Mouse (Mus musculus): Measurements from ENCODE around the gene Helq. TPM values are rescaled to one million over a fixed set of nuclear protein-coding genes. Genes with fewer than 3 reads are reported as not detected.
A peak's percentile ranks its signal among the peaks of the same experiment; 100 is the strongest.

The Helq gene
- polyA plus RNA-seq, 1 experiment from 2014 or later = 22.2 TPM

DNA sequence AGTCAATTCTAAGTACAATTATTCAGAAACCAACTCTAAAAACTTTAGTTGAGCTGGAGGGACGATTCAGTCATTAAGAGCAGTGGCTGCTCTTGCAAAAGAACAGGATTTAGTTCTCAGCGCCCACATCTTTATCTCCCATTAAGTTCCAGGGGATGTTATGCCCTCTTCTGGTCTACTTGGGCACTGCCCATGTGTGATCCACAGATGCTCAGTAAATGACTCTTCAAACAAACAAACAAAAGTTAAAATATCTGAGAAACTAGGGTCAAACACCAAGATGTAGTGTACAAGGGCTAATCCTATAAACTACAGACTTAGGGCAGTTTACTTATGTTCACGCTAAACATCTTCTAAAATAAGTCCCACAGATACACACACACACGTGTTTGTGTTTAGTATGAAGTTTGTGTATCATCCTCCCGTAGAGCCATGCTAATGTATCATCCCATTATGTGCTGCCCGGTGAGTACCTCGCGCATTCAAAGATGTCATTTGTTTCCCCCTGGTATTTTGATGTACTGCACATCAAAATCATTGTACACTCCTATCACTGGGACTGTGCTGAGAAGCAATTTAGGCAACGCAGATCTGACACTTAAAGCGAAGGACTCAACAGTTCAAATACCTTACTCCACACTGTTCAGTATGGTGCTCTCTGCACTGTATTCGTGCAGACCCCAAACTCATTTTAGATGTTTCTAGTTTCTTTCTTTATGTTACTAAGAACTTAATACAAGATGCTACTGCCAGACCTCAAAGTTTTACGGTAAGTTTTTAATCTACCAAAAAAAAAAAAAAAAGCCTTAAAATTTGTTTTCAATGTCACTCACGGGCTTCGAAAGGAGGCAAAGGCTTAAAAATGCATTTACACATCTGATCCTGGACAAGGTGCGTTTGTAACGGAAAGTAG, 21.4 kb upstream of the Helq start:
- no peaks in the 10 kb centered on the region for H3K4me1 ChIP-seq (ENCODE audit: control insufficient read depth, insufficient read depth, low read length)
- no peaks in the 10 kb centered on the region for H3K27me3 ChIP-seq (ENCODE audit: control insufficient read depth, insufficient read depth, low read length)
- ATAC-seq (ENCODE audit: insufficient number of reproducible peaks, insufficient read depth, low FRiP score, low read depth) = no peak
- 28% methylated on average over 16 of the region's 16 CpGs for WGBS
- peaks cover 6% of the 10 kb centered on the region; the same call in 1 of the 2 replicates for H3K36me3 ChIP-seq (ENCODE audit: control insufficient read depth, insufficient read depth, low read length)
- peak overlapping the region; percentile 91 for H3K9ac ChIP-seq (replicated peaks; ENCODE audit: low read depth, low read length)
- H3K4me2 ChIP-seq (replicated peaks; ENCODE audit: low read depth, low read length) = peak overlapping the region; percentile 69
- H3K9me3 ChIP-seq (ENCODE audit: control insufficient read depth, low read depth, low read length) = no peaks in the 10 kb centered on the region
- H3K27ac ChIP-seq (ENCODE audit: low read length) = peak overlapping the region; percentile 46; the same call in 1 of the 2 replicates
- peak overlapping the region; percentile 87 for H3K4me3 ChIP-seq (ENCODE audit: low read depth, low read length)

DNA sequence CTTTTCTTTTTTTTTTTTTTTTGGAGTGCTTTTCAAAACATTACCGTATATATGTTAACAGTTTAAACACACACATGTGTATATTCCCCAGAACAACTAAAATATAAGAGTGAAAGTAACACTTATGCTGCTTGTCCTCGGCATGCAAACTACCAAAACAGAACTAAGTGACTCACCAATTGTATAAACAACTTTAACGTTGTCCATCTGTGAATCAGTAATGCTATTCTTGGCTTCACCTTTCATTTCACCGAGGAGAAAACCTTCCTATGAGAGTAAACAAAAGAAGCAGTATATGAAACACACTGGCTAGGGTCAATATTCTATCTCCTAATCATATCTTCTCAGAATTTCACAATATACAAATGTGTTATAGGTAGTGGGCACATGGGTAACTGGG, 19.9 kb upstream of the Helq start:
- Histone ChIP-seq H3K27me3 (ENCODE audit: control insufficient read depth, insufficient read depth, low read length) (no peaks in the 10 kb centered on the region), H3K4me2 (replicated peaks; ENCODE audit: low read depth, low read length) (no peak overlapping the region), H3K4me3 (ENCODE audit: low read depth, low read length) (no peak overlapping the region), H3K4me1 (ENCODE audit: control insufficient read depth, insufficient read depth, low read length) (no peaks in the 10 kb centered on the region), H3K36me3 (ENCODE audit: control insufficient read depth, insufficient read depth, low read length) (peaks cover 13% of the 10 kb centered on the region; the same call in 1 of the 2 replicates), H3K27ac (ENCODE audit: low read length) (no peak overlapping the region), H3K9me3 (ENCODE audit: control insufficient read depth, low read depth, low read length) (no peaks in the 10 kb centered on the region), H3K9ac (replicated peaks; ENCODE audit: low read depth, low read length) (no peak overlapping the region)
- ATAC-seq (ENCODE audit: insufficient number of reproducible peaks, insufficient read depth, low FRiP score, low read depth) = no peak
- 51% methylated on average over 4 of the region's 4 CpGs for WGBS

GRCm38 (mm10) chr5:100794084-100794483, 4.3 kb downstream of the Helq start:
- no peak overlapping the region for H3K4me2 ChIP-seq (replicated peaks; ENCODE audit: low read depth, low read length)
- no peak for ATAC-seq (ENCODE audit: insufficient number of reproducible peaks, insufficient read depth, low FRiP score, low read depth)
- H3K27ac ChIP-seq (ENCODE audit: low read length) = no peak overlapping the region
- no peaks in the 10 kb centered on the region for H3K27me3 ChIP-seq (ENCODE audit: control insufficient read depth, insufficient read depth, low read length)
- peaks cover 45% of the 10 kb centered on the region for H3K36me3 ChIP-seq (ENCODE audit: control insufficient read depth, insufficient read depth, low read length)
- H3K9ac ChIP-seq (replicated peaks; ENCODE audit: low read depth, low read length) = no peak overlapping the region
- no peaks in the 10 kb centered on the region for H3K4me1 ChIP-seq (ENCODE audit: control insufficient read depth, insufficient read depth, low read length)
- no peak overlapping the region for H3K4me3 ChIP-seq (ENCODE audit: low read depth, low read length)
- no peaks in the 10 kb centered on the region for H3K9me3 ChIP-seq (ENCODE audit: control insufficient read depth, low read depth, low read length)
- WGBS = 79% methylated on average over 5 of the region's 5 CpGs

DNA sequence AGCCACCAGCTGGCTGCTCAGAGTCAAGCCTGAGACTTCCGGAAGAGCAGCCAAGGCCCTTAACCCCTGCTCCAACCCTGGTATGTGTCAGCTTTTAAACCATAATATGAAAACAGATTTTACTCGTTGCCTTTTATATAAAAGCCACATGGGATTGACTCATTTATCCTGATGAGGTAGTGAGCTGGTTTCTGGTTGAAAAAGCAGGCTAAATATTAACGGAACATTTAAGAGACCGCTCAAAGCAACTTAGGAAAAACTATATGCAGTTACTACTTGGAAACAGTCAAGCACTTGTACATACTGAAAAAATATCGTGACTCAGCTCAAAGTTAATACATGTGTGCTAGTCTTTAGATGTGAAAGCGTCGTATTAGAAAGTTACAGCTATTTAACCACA, 6.1 kb downstream of the Helq start:
- Histone ChIP-seq H3K27me3 (ENCODE audit: control insufficient read depth, insufficient read depth, low read length) (no peaks in the 10 kb centered on the region), H3K36me3 (ENCODE audit: control insufficient read depth, insufficient read depth, low read length) (peaks cover 53% of the 10 kb centered on the region)
- ATAC-seq (ENCODE audit: insufficient number of reproducible peaks, insufficient read depth, low FRiP score, low read depth) = no peak

GRCm38 (mm10) chr5:100787527-100787926, 10.9 kb downstream of the Helq start:
- Histone ChIP-seq H3K4me3 (ENCODE audit: low read depth, low read length) (no peak overlapping the region), H3K9me3 (ENCODE audit: control insufficient read depth, low read depth, low read length) (no peaks in the 10 kb centered on the region), H3K4me2 (replicated peaks; ENCODE audit: low read depth, low read length) (no peak overlapping the region), H3K36me3 (ENCODE audit: control insufficient read depth, insufficient read depth, low read length) (peaks cover 42% of the 10 kb centered on the region; the same call in 1 of the 2 replicates), H3K9ac (replicated peaks; ENCODE audit: low read depth, low read length) (no peak overlapping the region), H3K27me3 (ENCODE audit: control insufficient read depth, insufficient read depth, low read length) (no peaks in the 10 kb centered on the region), H3K27ac (ENCODE audit: low read length) (no peak overlapping the region), H3K4me1 (ENCODE audit: control insufficient read depth, insufficient read depth, low read length) (no peaks in the 10 kb centered on the region)
- 90% methylated on average over 9 of the region's 9 CpGs for WGBS
- ATAC-seq (ENCODE audit: insufficient number of reproducible peaks, insufficient read depth, low FRiP score, low read depth) = no peak

More for the DNA sequence above, 6.1 kb downstream of the Helq start:
- H3K4me2 ChIP-seq (replicated peaks; ENCODE audit: low read depth, low read length) = no peak overlapping the region
- H3K4me1 ChIP-seq (ENCODE audit: control insufficient read depth, insufficient read depth, low read length) = no peaks in the 10 kb centered on the region
- H3K9me3 ChIP-seq (ENCODE audit: control insufficient read depth, low read depth, low read length) = no peaks in the 10 kb centered on the region
- no peak overlapping the region for H3K9ac ChIP-seq (replicated peaks; ENCODE audit: low read depth, low read length)
- WGBS = 77% methylated on average over 7 of the region's 7 CpGs
- no peak overlapping the region for H3K4me3 ChIP-seq (ENCODE audit: low read depth, low read length)
- H3K27ac ChIP-seq (ENCODE audit: low read length) = no peak overlapping the region

DNA sequence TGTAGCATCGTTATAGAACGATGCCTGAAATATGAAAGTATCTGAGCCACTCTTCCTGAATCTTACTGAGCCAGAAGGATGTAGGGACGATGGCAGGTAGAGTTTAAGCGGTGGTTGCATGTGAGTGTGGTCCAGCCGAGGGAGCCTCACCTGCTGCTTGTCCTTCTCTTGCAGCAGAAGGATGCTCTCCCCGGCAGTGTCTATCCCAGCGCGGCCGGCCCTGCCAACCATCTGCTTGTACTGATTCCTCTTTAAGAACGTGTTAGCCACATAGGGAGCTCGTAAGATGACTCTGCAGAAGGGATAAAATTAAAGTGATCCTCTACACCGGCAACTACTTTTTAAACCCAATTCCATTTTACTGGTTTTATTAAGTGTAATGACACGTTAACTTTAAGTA, 19.4 kb downstream of the Helq start:
- H3K9me3 ChIP-seq (ENCODE audit: control insufficient read depth, low read depth, low read length) = no peaks in the 10 kb centered on the region
- H3K9ac ChIP-seq (replicated peaks; ENCODE audit: low read depth, low read length) = no peak overlapping the region
- no peaks in the 10 kb centered on the region for H3K4me1 ChIP-seq (ENCODE audit: control insufficient read depth, insufficient read depth, low read length)
- H3K36me3 ChIP-seq (ENCODE audit: control insufficient read depth, insufficient read depth, low read length) = peaks cover 25% of the 10 kb centered on the region
- WGBS = 93% methylated on average over 13 of the region's 13 CpGs
- ATAC-seq (ENCODE audit: insufficient number of reproducible peaks, insufficient read depth, low FRiP score, low read depth) = no peak
- no peak overlapping the region for H3K4me2 ChIP-seq (replicated peaks; ENCODE audit: low read depth, low read length)
- no peak overlapping the region for H3K27ac ChIP-seq (ENCODE audit: low read length)
- no peaks in the 10 kb centered on the region for H3K27me3 ChIP-seq (ENCODE audit: control insufficient read depth, insufficient read depth, low read length)
- H3K4me3 ChIP-seq (ENCODE audit: low read depth, low read length) = no peak overlapping the region

- H3K4me2 ChIP-seq (replicated peaks; ENCODE audit: low read depth, low read length) = no peak overlapping the region
- H3K36me3 ChIP-seq (ENCODE audit: control insufficient read depth, insufficient read depth, low read length) = peaks cover 29% of the 10 kb centered on the region
- H3K9me3 ChIP-seq (ENCODE audit: control insufficient read depth, low read depth, low read length) = no peaks in the 10 kb centered on the region
- H3K27me3 ChIP-seq (ENCODE audit: control insufficient read depth, insufficient read depth, low read length) = no peaks in the 10 kb centered on the region
- no peaks in the 10 kb centered on the region for H3K4me1 ChIP-seq (ENCODE audit: control insufficient read depth, insufficient read depth, low read length)
- no peak overlapping the region for H3K9ac ChIP-seq (replicated peaks; ENCODE audit: low read depth, low read length)
- H3K4me3 ChIP-seq (ENCODE audit: low read depth, low read length) = no peak overlapping the region
- ATAC-seq (ENCODE audit: insufficient number of reproducible peaks, insufficient read depth, low FRiP score, low read depth) = no peak
- WGBS = 89% methylated on average over 5 of the region's 5 CpGs
- no peak overlapping the region for H3K27ac ChIP-seq (ENCODE audit: low read length)
Observed at GRCm38 (mm10) chr5:100776900-100777299, 21.5 kb downstream of the Helq start.

DNA sequence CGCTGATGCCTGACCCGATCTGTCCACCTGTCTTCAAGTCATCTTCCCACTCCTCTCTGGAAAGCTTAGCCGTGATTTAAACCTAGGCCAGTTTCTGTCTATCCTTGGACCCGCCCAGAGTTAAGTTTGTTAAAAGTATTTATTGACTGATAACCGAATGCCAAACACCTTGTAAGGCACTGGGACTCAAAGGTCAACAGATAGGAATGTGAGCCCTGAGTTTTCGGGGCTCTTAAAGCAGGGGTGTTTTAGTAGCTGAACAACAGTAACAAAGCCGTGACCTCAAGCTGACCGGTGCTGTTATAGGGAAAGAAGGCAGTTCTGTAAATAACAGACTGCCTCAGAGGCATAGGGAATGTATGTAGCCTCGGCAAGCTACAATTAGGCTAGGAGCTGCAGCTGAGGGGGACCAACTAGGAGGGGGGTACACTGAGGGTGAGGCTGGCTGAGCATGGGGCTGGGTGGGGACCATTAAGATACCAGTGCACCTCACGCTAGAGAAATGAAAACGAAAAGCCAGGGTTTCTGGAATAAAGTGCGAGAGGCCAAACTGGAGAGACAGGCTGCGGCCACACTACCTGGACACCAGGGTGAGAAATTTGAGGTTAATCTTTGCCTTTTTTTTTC, 22.5 kb downstream of the Helq start:
- Histone ChIP-seq H3K27me3 (ENCODE audit: control insufficient read depth, insufficient read depth, low read length) (no peaks in the 10 kb centered on the region), H3K9ac (replicated peaks; ENCODE audit: low read depth, low read length) (no peak overlapping the region), H3K4me1 (ENCODE audit: control insufficient read depth, insufficient read depth, low read length) (no peaks in the 10 kb centered on the region), H3K36me3 (ENCODE audit: control insufficient read depth, insufficient read depth, low read length) (peaks cover 30% of the 10 kb centered on the region), H3K27ac (ENCODE audit: low read length) (no peak overlapping the region), H3K4me3 (ENCODE audit: low read depth, low read length) (no peak overlapping the region), H3K4me2 (replicated peaks; ENCODE audit: low read depth, low read length) (no peak overlapping the region), H3K9me3 (ENCODE audit: control insufficient read depth, low read depth, low read length) (no peaks in the 10 kb centered on the region)
- 71% methylated on average over 13 of the region's 13 CpGs for WGBS
- ATAC-seq (ENCODE audit: insufficient number of reproducible peaks, insufficient read depth, low FRiP score, low read depth) = no peak

All from stomach, embryonic 14.5 days (tissue).